Mouse (Mus musculus): ENCODE measurements at regions not wholly inside any gene's neighbourhood (a gene's known extent, or its start where the extent isn't known, plus 50 kb on each side); places are given as distances from the start of the nearest gene placed in this dataset.

- ATAC-seq (ENCODE audit: low FRiP score, low read depth): no peak
- Histone ChIP-seq H3K36me3 (no peaks in the 10 kb centered on the region), H3K9me3 (no peaks in the 10 kb centered on the region), H3K4me1 (no peaks in the 10 kb centered on the region), H3K9ac (replicated peaks) (no peak overlapping the region), H3K4me2 (replicated peaks) (no peak overlapping the region), H3K4me3 (no peak overlapping the region), H3K27me3 (no peaks in the 10 kb centered on the region), H3K27ac (replicated peaks) (no peak overlapping the region)
- WGBS: 88% methylated on average over 10 of the region's 10 CpGs
Measured at GRCm38 (mm10) chr13:101893035-101893600, 125.1 kb upstream of the Pik3r1 start.

- no peak overlapping the region for H3K9ac ChIP-seq (replicated peaks)
- no peaks in the 10 kb centered on the region for H3K4me1 ChIP-seq
- H3K4me2 ChIP-seq (replicated peaks): no peak overlapping the region
- whole genome bisulfite sequencing: 68% methylated on average over 7 of the region's 7 CpGs
- no peak overlapping the region for H3K27ac ChIP-seq (replicated peaks)
- no peaks in the 10 kb centered on the region for H3K9me3 ChIP-seq
- no peaks in the 10 kb centered on the region for H3K36me3 ChIP-seq
- no peaks in the 10 kb centered on the region for H3K27me3 ChIP-seq
- H3K4me3 ChIP-seq: no peak overlapping the region
- ATAC-seq (ENCODE audit: low FRiP score, low read depth): no peak
Measured at GRCm38 (mm10) chr13:101895161-101895560, 127.1 kb upstream of the Pik3r1 start.

- H3K4me2 ChIP-seq (replicated peaks): no peak overlapping the region
- ATAC-seq (ENCODE audit: low FRiP score, low read depth): no peak
- no peak overlapping the region for H3K27ac ChIP-seq (replicated peaks)
- no peak overlapping the region for H3K4me3 ChIP-seq
- no peaks in the 10 kb centered on the region for H3K4me1 ChIP-seq
- WGBS: 68% methylated on average over 4 of the region's 4 CpGs
- no peaks in the 10 kb centered on the region for H3K27me3 ChIP-seq
- H3K9me3 ChIP-seq: no peaks in the 10 kb centered on the region
- no peak overlapping the region for H3K9ac ChIP-seq (replicated peaks)
- no peaks in the 10 kb centered on the region for H3K36me3 ChIP-seq
Measured at GRCm38 (mm10) chr13:101895686-101896085, 127.7 kb upstream of the Pik3r1 start.

- Histone ChIP-seq H3K4me3 (no peak overlapping the region), H3K4me1 (no peaks in the 10 kb centered on the region), H3K27ac (replicated peaks) (no peak overlapping the region), H3K27me3 (no peaks in the 10 kb centered on the region), H3K9me3 (no peaks in the 10 kb centered on the region), H3K9ac (replicated peaks) (no peak overlapping the region), H3K36me3 (no peaks in the 10 kb centered on the region), H3K4me2 (replicated peaks) (no peak overlapping the region)
- ATAC-seq (ENCODE audit: low FRiP score, low read depth): no peak
- 94% methylated on average over 4 of the region's 4 CpGs for WGBS
Measured at GRCm38 (mm10) chr13:101896946-101897345, 128.9 kb upstream of the Pik3r1 start.

GRCm38 (mm10) chr13:101902213-101902612, 134.2 kb upstream of the Pik3r1 start:
- H3K27ac ChIP-seq (replicated peaks): no peak overlapping the region
- H3K4me3 ChIP-seq: no peak overlapping the region
- 76% methylated on average over 7 of the region's 7 CpGs for WGBS
- H3K4me2 ChIP-seq (replicated peaks): no peak overlapping the region
- no peaks in the 10 kb centered on the region for H3K36me3 ChIP-seq
- ATAC-seq (ENCODE audit: low FRiP score, low read depth): no peak
- H3K4me1 ChIP-seq: no peaks in the 10 kb centered on the region
- no peak overlapping the region for H3K9ac ChIP-seq (replicated peaks)
- no peaks in the 10 kb centered on the region for H3K9me3 ChIP-seq
- H3K27me3 ChIP-seq: no peaks in the 10 kb centered on the region

GRCm38 (mm10) chr13:101905909-101906676, 138.1 kb upstream of the Pik3r1 start:
- H3K9ac ChIP-seq (replicated peaks): no peak overlapping the region
- H3K4me1 ChIP-seq: no peaks in the 10 kb centered on the region
- H3K27ac ChIP-seq (replicated peaks): no peak overlapping the region
- no peaks in the 10 kb centered on the region for H3K36me3 ChIP-seq
- no peak for ATAC-seq (ENCODE audit: low FRiP score, low read depth)
- no peak overlapping the region for H3K4me3 ChIP-seq
- 75% methylated on average over 7 of the region's 7 CpGs for WGBS
- no peak overlapping the region for H3K4me2 ChIP-seq (replicated peaks)
- H3K27me3 ChIP-seq: no peaks in the 10 kb centered on the region
- H3K9me3 ChIP-seq: no peaks in the 10 kb centered on the region

GRCm38 (mm10) chr13:101909026-101909425, 141.0 kb upstream of the Pik3r1 start:
- no peaks in the 10 kb centered on the region for H3K9me3 ChIP-seq
- H3K4me2 ChIP-seq (replicated peaks): no peak overlapping the region
- no peak overlapping the region for H3K27ac ChIP-seq (replicated peaks)
- ATAC-seq (ENCODE audit: low FRiP score, low read depth): no peak
- no peaks in the 10 kb centered on the region for H3K4me1 ChIP-seq
- no peaks in the 10 kb centered on the region for H3K36me3 ChIP-seq
- H3K9ac ChIP-seq (replicated peaks): no peak overlapping the region
- no peaks in the 10 kb centered on the region for H3K27me3 ChIP-seq
- no peak overlapping the region for H3K4me3 ChIP-seq
- 82% methylated on average over 5 of the region's 5 CpGs for WGBS

- Histone ChIP-seq H3K36me3 (no peaks in the 10 kb centered on the region), H3K4me1 (no peaks in the 10 kb centered on the region), H3K27ac (replicated peaks) (no peak overlapping the region), H3K9me3 (no peaks in the 10 kb centered on the region), H3K27me3 (no peaks in the 10 kb centered on the region), H3K9ac (replicated peaks) (no peak overlapping the region), H3K4me2 (replicated peaks) (no peak overlapping the region), H3K4me3 (no peak overlapping the region)
- no peak for ATAC-seq (ENCODE audit: low FRiP score, low read depth)
- 96% methylated on average over 5 of the region's 5 CpGs for WGBS
Measured at GRCm38 (mm10) chr13:101910687-101911086, 142.7 kb upstream of the Pik3r1 start.

GRCm38 (mm10) chr13:101914132-101914531, 146.1 kb upstream of the Pik3r1 start:
- no peak overlapping the region for H3K4me3 ChIP-seq
- no peaks in the 10 kb centered on the region for H3K4me1 ChIP-seq
- 91% methylated on average over 4 of the region's 4 CpGs for WGBS
- no peak for ATAC-seq (ENCODE audit: low FRiP score, low read depth)
- no peak overlapping the region for H3K27ac ChIP-seq (replicated peaks)
- no peaks in the 10 kb centered on the region for H3K36me3 ChIP-seq
- H3K27me3 ChIP-seq: no peaks in the 10 kb centered on the region
- no peaks in the 10 kb centered on the region for H3K9me3 ChIP-seq
- no peak overlapping the region for H3K4me2 ChIP-seq (replicated peaks)
- no peak overlapping the region for H3K9ac ChIP-seq (replicated peaks)

- Histone ChIP-seq H3K4me1 (no peaks in the 10 kb centered on the region), H3K27me3 (no peaks in the 10 kb centered on the region), H3K4me2 (replicated peaks) (no peak overlapping the region), H3K9ac (replicated peaks) (no peak overlapping the region), H3K27ac (replicated peaks) (no peak overlapping the region), H3K9me3 (no peaks in the 10 kb centered on the region), H3K36me3 (no peaks in the 10 kb centered on the region), H3K4me3 (no peak overlapping the region)
- no peak for ATAC-seq (ENCODE audit: low FRiP score, low read depth)
- WGBS: 61% methylated on average over 5 of the region's 5 CpGs
Measured at GRCm38 (mm10) chr13:101914691-101915541, 146.9 kb upstream of the Pik3r1 start.

- H3K9me3 ChIP-seq: no peaks in the 10 kb centered on the region
- H3K27me3 ChIP-seq: no peaks in the 10 kb centered on the region
- no peak overlapping the region for H3K4me3 ChIP-seq
- H3K27ac ChIP-seq (replicated peaks): no peak overlapping the region
- no peak overlapping the region for H3K9ac ChIP-seq (replicated peaks)
- no peak for ATAC-seq (ENCODE audit: low FRiP score, low read depth)
- H3K36me3 ChIP-seq: no peaks in the 10 kb centered on the region
- H3K4me2 ChIP-seq (replicated peaks): no peak overlapping the region
- no peaks in the 10 kb centered on the region for H3K4me1 ChIP-seq
- WGBS: 37% methylated on average over 6 of the region's 6 CpGs
Measured at GRCm38 (mm10) chr13:101915542-101915941, 147.5 kb upstream of the Pik3r1 start.

GRCm38 (mm10) chr13:101915948-101916594, 148.1 kb upstream of the Pik3r1 start:
- Histone ChIP-seq H3K9ac (replicated peaks) (no peak overlapping the region), H3K27me3 (no peaks in the 10 kb centered on the region), H3K9me3 (no peaks in the 10 kb centered on the region), H3K36me3 (no peaks in the 10 kb centered on the region), H3K4me1 (no peaks in the 10 kb centered on the region), H3K4me2 (replicated peaks) (no peak overlapping the region), H3K27ac (replicated peaks) (no peak overlapping the region), H3K4me3 (no peak overlapping the region)
- no peak for ATAC-seq (ENCODE audit: low FRiP score, low read depth)
- WGBS: 70% methylated on average over 6 of the region's 6 CpGs

Measured in midbrain, embryonic 12.5 days (tissue).